Mouse (Mus musculus): Measurements from ENCODE around the gene Pitpnm3. TPM values are rescaled to one million over a fixed set of nuclear protein-coding genes. Genes with fewer than 3 reads are reported as not detected.

The Pitpnm3 gene
- polyA plus RNA-seq, 1 experiment from 2014 or later = 0.07 TPM

- 75% methylated on average over 9 of the region's 9 CpGs for WGBS (ENCODE audit: insufficient replicate concordance)
- no peaks in the 10 kb centered on the region for H3K4me1 ChIP-seq (ENCODE audit: control insufficient read depth, insufficient read depth, low read length)
- ATAC-seq (replicated peaks; ENCODE audit: insufficient number of reproducible peaks, low FRiP score, low TSS enrichment) = no peak
These were observed 75.2 kb downstream of the Pitpnm3 start for GRCm38 (mm10) chr11:72060416-72060815.

GRCm38 (mm10) chr11:72057166-72057565, 78.4 kb downstream of the Pitpnm3 start:
- Histone ChIP-seq H3K27me3 (ENCODE audit: control insufficient read depth, insufficient read depth, low read length) (peaks cover 3% of the 10 kb centered on the region), H3K27ac (ENCODE audit: low read depth, low read length) (no peak overlapping the region), H3K4me2 (no peak overlapping the region), H3K4me1 (ENCODE audit: control insufficient read depth, insufficient read depth, low read length) (no peaks in the 10 kb centered on the region), H3K4me3 (ENCODE audit: low read depth, low read length) (no peak overlapping the region), H3K9me3 (replicated peaks; ENCODE audit: control insufficient read depth, low read length) (no peaks in the 10 kb centered on the region), H3K9ac (ENCODE audit: low read depth, low read length) (no peak overlapping the region), H3K36me3 (ENCODE audit: control insufficient read depth, insufficient read depth, low read length) (no peaks in the 10 kb centered on the region)
- no peak for ATAC-seq (replicated peaks; ENCODE audit: insufficient number of reproducible peaks, low FRiP score, low TSS enrichment)
- 67% methylated on average over 3 of the region's 3 CpGs for WGBS (ENCODE audit: insufficient replicate concordance)

More at GRCm38 (mm10) chr11:72060416-72060815, 75.2 kb downstream of the Pitpnm3 start:
- Histone ChIP-seq H3K27ac (ENCODE audit: low read depth, low read length) (no peak overlapping the region), H3K9me3 (replicated peaks; ENCODE audit: control insufficient read depth, low read length) (peaks cover 18% of the 10 kb centered on the region), H3K36me3 (ENCODE audit: control insufficient read depth, insufficient read depth, low read length) (no peaks in the 10 kb centered on the region), H3K9ac (ENCODE audit: low read depth, low read length) (no peak overlapping the region), H3K4me2 (no peak overlapping the region), H3K4me3 (ENCODE audit: low read depth, low read length) (no peak overlapping the region), H3K27me3 (ENCODE audit: control insufficient read depth, insufficient read depth, low read length) (no peaks in the 10 kb centered on the region)

- Histone ChIP-seq H3K9ac (ENCODE audit: low read depth, low read length) (no peak overlapping the region), H3K27me3 (ENCODE audit: control insufficient read depth, insufficient read depth, low read length) (peaks cover 22% of the 10 kb centered on the region), H3K4me2 (no peak overlapping the region), H3K36me3 (ENCODE audit: control insufficient read depth, insufficient read depth, low read length) (no peaks in the 10 kb centered on the region), H3K4me1 (ENCODE audit: control insufficient read depth, insufficient read depth, low read length) (peaks cover 4% of the 10 kb centered on the region; the same call in 1 of the 2 replicates), H3K27ac (ENCODE audit: low read depth, low read length) (no peak overlapping the region), H3K9me3 (replicated peaks; ENCODE audit: control insufficient read depth, low read length) (no peaks in the 10 kb centered on the region), H3K4me3 (ENCODE audit: low read depth, low read length) (no peak overlapping the region)
- WGBS (ENCODE audit: insufficient replicate concordance) = 62% methylated on average over 2 of the region's 2 CpGs
- ATAC-seq (replicated peaks; ENCODE audit: insufficient number of reproducible peaks, low FRiP score, low TSS enrichment) = no peak
These were observed 80.4 kb downstream of the Pitpnm3 start for GRCm38 (mm10) chr11:72055176-72055575.

- Histone ChIP-seq H3K9ac (ENCODE audit: low read depth, low read length) (no peak overlapping the region), H3K4me3 (ENCODE audit: low read depth, low read length) (no peak overlapping the region), H3K4me1 (ENCODE audit: control insufficient read depth, insufficient read depth, low read length) (peaks cover 4% of the 10 kb centered on the region; the same call in 1 of the 2 replicates), H3K4me2 (no peak overlapping the region), H3K27ac (ENCODE audit: low read depth, low read length) (no peak overlapping the region), H3K9me3 (replicated peaks; ENCODE audit: control insufficient read depth, low read length) (no peaks in the 10 kb centered on the region), H3K36me3 (ENCODE audit: control insufficient read depth, insufficient read depth, low read length) (no peaks in the 10 kb centered on the region), H3K27me3 (ENCODE audit: control insufficient read depth, insufficient read depth, low read length) (peaks cover 32% of the 10 kb centered on the region)
- no peak for ATAC-seq (replicated peaks; ENCODE audit: insufficient number of reproducible peaks, low FRiP score, low TSS enrichment)
- WGBS (ENCODE audit: insufficient replicate concordance) = 13% methylated on average over 5 of the region's 5 CpGs
These were observed 82.9 kb downstream of the Pitpnm3 start for GRCm38 (mm10) chr11:72052636-72053035.

- ATAC-seq (replicated peaks; ENCODE audit: insufficient number of reproducible peaks, low FRiP score, low TSS enrichment) = no peak
- H3K4me2 ChIP-seq = no peak overlapping the region
- H3K27ac ChIP-seq (ENCODE audit: low read depth, low read length) = no peak overlapping the region
- peaks cover 32% of the 10 kb centered on the region for H3K27me3 ChIP-seq (ENCODE audit: control insufficient read depth, insufficient read depth, low read length)
- no peaks in the 10 kb centered on the region for H3K9me3 ChIP-seq (replicated peaks; ENCODE audit: control insufficient read depth, low read length)
- no peak overlapping the region for H3K9ac ChIP-seq (ENCODE audit: low read depth, low read length)
- no peaks in the 10 kb centered on the region for H3K36me3 ChIP-seq (ENCODE audit: control insufficient read depth, insufficient read depth, low read length)
- H3K4me1 ChIP-seq (ENCODE audit: control insufficient read depth, insufficient read depth, low read length) = peaks cover 4% of the 10 kb centered on the region; the same call in 1 of the 2 replicates
- WGBS (ENCODE audit: insufficient replicate concordance) = 59% methylated on average over 3 of the region's 3 CpGs
- no peak overlapping the region for H3K4me3 ChIP-seq (ENCODE audit: low read depth, low read length)
These were observed 83.4 kb downstream of the Pitpnm3 start for GRCm38 (mm10) chr11:72052221-72052620.

- Histone ChIP-seq H3K4me2 (peak overlapping the region; percentile 93), H3K4me3 (ENCODE audit: low read depth, low read length) (peak overlapping the region; percentile 52), H3K9ac (ENCODE audit: low read depth, low read length) (peak overlapping the region; percentile 63), H3K27me3 (ENCODE audit: control insufficient read depth, insufficient read depth, low read length) (peaks cover 32% of the 10 kb centered on the region), H3K9me3 (replicated peaks; ENCODE audit: control insufficient read depth, low read length) (no peaks in the 10 kb centered on the region), H3K4me1 (ENCODE audit: control insufficient read depth, insufficient read depth, low read length) (peaks cover 4% of the 10 kb centered on the region; the same call in 1 of the 2 replicates), H3K27ac (ENCODE audit: low read depth, low read length) (no peak overlapping the region), H3K36me3 (ENCODE audit: control insufficient read depth, insufficient read depth, low read length) (peaks cover 3% of the 10 kb centered on the region; the same call in 1 of the 2 replicates)
- 3% methylated on average over 44 of the region's 45 CpGs for WGBS (ENCODE audit: insufficient replicate concordance)
- ATAC-seq (replicated peaks; ENCODE audit: insufficient number of reproducible peaks, low FRiP score, low TSS enrichment) = peak; percentile 20; the same call in 1 of the 2 replicates
These were observed 84.4 kb downstream of the Pitpnm3 start for GRCm38 (mm10) chr11:72050895-72051858.

GRCm38 (mm10) chr11:72050168-72050894, 85.2 kb downstream of the Pitpnm3 start:
- H3K4me1 ChIP-seq (ENCODE audit: control insufficient read depth, insufficient read depth, low read length) = peaks cover 4% of the 10 kb centered on the region; the same call in 1 of the 2 replicates
- H3K27me3 ChIP-seq (ENCODE audit: control insufficient read depth, insufficient read depth, low read length) = peaks cover 32% of the 10 kb centered on the region
- 25% methylated on average over 14 of the region's 14 CpGs for WGBS (ENCODE audit: insufficient replicate concordance)
- H3K4me3 ChIP-seq (ENCODE audit: low read depth, low read length) = peak overlapping the region; percentile 52
- peaks cover 5% of the 10 kb centered on the region for H3K36me3 ChIP-seq (ENCODE audit: control insufficient read depth, insufficient read depth, low read length)
- no peaks in the 10 kb centered on the region for H3K9me3 ChIP-seq (replicated peaks; ENCODE audit: control insufficient read depth, low read length)
- peak overlapping the region; percentile 93 for H3K4me2 ChIP-seq
- H3K9ac ChIP-seq (ENCODE audit: low read depth, low read length) = peak overlapping the region; percentile 63
- no peak overlapping the region for H3K27ac ChIP-seq (ENCODE audit: low read depth, low read length)
- ATAC-seq (replicated peaks; ENCODE audit: insufficient number of reproducible peaks, low FRiP score, low TSS enrichment) = no peak

- Histone ChIP-seq H3K36me3 (ENCODE audit: control insufficient read depth, insufficient read depth, low read length) (peaks cover 5% of the 10 kb centered on the region), H3K9me3 (replicated peaks; ENCODE audit: control insufficient read depth, low read length) (no peaks in the 10 kb centered on the region), H3K27me3 (ENCODE audit: control insufficient read depth, insufficient read depth, low read length) (peaks cover 32% of the 10 kb centered on the region), H3K4me3 (ENCODE audit: low read depth, low read length) (no peak overlapping the region), H3K4me1 (ENCODE audit: control insufficient read depth, insufficient read depth, low read length) (peaks cover 6% of the 10 kb centered on the region), H3K4me2 (no peak overlapping the region), H3K27ac (ENCODE audit: low read depth, low read length) (no peak overlapping the region), H3K9ac (ENCODE audit: low read depth, low read length) (no peak overlapping the region)
- no peak for ATAC-seq (replicated peaks; ENCODE audit: insufficient number of reproducible peaks, low FRiP score, low TSS enrichment)
- WGBS (ENCODE audit: insufficient replicate concordance) = 74% methylated on average over 8 of the region's 8 CpGs
These were observed 86.3 kb downstream of the Pitpnm3 start for GRCm38 (mm10) chr11:72049171-72049759.
